Mouse (Mus musculus) common myeloid progenitor, adult 5-6 weeks (primary cell): ENCODE data around the gene Ctdspl. TPM values are rescaled to one million over a fixed set of nuclear protein-coding genes. Genes with fewer than 3 reads are reported as not detected.
A peak's percentile ranks its signal among the peaks of the same experiment; 100 is the strongest.

ENCODE experiments used
- ATAC-seq: replicated peaks from 2 replicates; pipeline ENCODE4 v1.8.0; 2016; ENCODE audit warnings: low read depth, mild to moderate bottlenecking, moderate TSS enrichment, inconsistent platforms; ENCODE audit not compliant: poor library complexity, severe bottlenecking
- total RNA-seq: library from RNA; stranded (forward); fragments of 200-1000, 187-1606 nt; gene quantifications from 2 replicates; pipeline ENCODE4 v1.2.3, GENCODE M21; 2017

The Ctdspl gene
- total RNA-seq, 1 experiment from 2014 or later: 7.8 TPM

DNA sequence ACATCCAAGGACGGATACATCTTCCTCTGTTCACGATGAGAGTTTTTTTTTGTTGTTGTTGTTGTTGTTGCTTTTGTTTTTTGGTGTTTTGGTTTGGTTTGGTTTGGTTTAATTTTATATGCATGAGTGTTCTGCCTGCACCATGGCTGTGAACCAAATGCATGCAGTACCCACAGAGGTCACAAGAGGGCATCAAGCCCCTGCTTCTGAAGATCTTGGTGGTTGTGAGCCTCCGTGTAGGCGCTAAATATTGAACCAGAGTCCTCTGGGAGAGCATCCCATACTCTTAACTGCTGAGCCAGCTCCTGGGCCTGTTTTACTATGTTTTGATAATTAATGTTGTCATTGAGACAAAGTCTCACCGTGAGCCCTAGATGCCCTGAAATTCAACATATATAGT is 11.0 kb upstream of the Ctdspl start:
- ATAC-seq: peak; percentile 43

DNA sequence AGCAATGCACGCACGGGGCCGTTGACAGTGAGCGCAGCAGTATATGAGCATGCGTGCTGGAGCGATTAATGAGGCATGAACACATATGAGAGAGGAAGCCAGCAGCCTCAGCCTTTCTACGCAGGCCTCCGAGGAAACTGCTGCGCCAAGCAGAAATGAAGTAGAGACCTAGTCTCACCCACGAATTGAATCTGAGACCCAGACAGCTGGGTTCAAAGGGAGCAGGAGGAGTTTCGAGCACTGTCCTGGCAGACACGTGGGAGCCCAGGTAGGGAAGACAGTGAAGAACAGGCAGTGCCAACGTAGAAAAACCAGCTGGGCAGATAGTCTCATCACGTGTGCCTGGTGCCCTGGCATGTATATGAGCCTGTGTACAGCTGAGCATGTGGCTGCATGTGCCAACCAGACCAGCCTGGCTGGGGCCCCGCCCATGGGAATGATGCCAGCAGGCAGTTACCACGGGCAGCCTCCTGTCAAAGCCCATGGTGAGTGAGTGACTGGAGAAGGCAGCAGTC is 6.5 kb upstream of the Ctdspl start:
- ATAC-seq: peak; percentile 17; the same call in 1 of the 2 replicates

DNA sequence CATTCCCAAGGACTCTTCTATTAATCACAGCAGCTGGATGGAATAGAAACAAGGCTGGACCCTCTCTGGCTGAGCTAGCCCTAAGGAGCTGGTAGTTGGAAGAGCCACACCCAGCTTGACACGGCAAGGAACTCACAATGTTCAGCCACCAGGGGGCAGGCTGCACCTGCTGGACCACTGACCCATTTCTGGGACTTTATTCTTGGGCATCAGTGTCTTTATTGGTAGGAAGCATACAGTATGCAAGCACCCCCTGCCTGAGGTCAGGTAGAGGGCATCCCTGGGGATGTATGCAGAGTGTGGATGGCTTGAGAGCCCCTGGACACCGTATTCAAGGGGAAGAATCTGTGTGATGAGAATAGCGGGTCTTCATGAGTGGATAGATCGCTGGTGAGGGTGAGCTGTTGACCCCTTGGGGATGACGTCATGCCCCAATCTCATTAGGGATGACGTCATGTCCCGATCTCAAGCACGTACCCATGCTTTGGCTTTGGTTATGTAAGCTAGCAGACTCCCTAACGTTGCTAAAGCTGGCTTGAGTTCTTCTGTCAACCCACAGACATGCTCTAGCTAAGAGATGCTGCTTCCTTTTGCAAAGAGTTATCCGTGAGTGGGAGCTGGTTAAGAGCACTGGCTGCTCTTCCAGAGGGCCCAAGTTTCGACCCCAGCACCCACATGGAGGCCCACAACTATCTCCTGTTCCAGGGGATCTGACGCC is 5.3 kb upstream of the Ctdspl start:
- peak; percentile 50 for ATAC-seq

- peak; percentile 10; the same call in 1 of the 2 replicates for ATAC-seq
These were observed 4.3 kb upstream of the Ctdspl start for GRCm38 (mm10) chr9:118921926-118922325.

GRCm38 (mm10) chr9:118924554-118925085 is 1.6 kb upstream of the Ctdspl start:
- no peak for ATAC-seq

DNA sequence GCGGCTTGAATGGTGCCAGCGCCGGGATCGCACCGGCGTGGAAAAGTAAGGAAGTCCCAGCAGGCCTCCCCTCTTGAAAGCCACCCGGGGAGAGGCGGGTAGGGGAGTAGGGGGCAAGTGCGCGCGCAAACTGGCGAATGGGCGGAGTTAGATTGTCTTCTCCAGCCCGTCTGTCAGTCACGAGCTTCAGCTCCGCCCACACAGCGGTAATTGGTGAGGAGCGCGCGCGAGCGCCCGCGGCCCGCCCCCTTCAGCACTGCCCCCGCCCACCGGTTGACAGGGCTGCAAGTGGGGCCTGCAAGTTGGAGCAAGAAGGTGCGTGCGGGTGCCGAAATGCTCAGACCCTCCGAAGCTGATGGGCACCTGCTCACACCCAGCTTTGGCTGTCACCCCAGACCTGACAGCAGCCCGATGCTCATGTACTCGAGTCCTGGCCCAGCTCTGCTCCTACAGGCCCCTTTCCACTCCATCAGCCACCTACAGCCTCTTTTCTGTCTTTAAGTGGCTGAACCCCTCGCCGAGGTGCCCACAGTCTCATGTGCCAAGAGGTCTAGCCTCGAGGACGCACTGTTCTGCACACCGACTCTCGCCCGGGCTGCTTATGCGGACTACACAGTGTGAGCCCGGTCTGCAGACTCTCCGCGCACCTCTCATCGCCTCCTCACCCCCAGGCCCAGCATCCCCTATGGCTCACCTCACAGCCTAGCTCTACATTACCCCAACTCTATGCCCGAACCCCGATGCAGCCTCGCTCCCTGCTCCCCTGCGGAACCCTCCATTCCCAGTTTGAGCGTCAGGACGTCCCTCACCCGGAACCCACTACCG is 755 bp upstream of the Ctdspl start:
- peak; percentile 64 for ATAC-seq

DNA sequence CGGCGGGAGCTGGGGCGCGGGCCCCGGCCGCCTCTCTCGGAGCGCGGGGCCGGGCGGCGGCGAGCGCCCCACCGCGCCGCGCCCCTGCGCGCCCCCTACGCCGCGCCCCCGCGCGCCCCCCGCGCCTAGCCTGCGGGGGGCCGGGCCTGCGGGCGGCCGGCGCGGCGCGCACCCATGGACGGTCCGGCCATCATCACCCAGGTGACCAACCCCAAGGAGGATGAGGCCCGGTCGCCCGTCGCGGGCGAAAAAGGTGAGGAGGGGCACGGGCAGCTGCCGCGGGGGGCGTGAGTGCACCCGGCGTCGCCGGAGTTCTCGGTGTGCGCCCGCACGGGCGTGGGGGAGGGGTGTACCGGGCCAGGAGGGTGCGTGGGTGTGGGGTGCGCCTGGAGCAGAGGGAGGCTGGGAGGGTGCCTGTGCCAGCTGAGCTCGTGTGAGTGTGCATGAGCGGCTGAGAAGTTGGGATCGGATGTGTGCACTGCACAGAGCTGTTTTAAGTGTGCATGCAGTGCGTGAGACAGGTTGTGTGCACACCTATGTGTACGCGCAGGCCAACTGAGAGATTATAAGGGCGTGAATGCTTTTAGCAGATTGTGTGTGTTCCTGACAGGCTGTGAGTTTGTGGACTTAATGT is 552 bp downstream of the Ctdspl start:
- peak; percentile 4; the same call in 1 of the 2 replicates for ATAC-seq

DNA sequence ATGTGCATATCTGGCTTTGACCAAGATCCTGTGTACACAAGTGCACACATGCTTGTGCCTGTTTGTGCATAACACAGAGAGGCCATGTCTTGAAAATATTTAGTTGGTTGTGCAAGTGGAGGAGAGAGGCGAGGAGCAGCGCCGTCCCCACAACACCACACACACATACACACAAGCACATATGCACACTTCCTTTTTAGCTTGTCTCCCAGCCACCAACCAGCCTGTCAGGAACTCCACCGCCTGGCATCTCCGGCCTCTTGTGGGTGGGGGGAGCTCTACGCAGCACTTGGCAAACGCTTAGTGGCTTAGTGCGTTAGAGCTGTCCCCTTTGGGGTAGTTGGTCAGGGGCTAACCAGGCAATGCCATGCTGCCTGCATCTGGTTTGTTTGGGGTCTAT is 1.2 kb downstream of the Ctdspl start:
- ATAC-seq: peak; percentile 66

- ATAC-seq: 0 out of 2 replicates have a peak, but pooled peaks have one; percentile 0
These were observed 1.8 kb downstream of the Ctdspl start for GRCm38 (mm10) chr9:118928007-118928406.

DNA sequence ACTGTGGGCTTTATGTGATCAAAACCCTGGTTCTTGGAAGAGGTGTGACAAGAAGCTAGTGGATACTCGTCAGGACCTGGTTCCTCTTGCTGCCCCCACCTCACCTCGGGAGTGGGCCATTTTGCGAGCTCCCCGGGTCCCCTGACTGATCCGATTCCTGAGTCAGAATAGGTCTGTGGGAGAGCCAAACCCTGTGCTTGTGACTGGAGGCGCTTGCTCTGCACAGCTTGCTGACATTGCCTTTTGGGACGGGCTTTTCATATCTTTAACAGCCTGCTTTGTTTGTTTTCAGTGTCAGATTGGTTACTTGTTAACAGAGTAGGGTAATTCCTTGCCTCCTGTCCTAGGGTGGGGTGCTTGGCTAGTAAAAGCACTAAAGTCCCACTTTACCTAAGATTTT is 2.4 kb downstream of the Ctdspl start:
- ATAC-seq: no peak

GRCm38 (mm10) chr9:118930611-118931010 is 4.4 kb downstream of the Ctdspl start:
- no peak for ATAC-seq

DNA sequence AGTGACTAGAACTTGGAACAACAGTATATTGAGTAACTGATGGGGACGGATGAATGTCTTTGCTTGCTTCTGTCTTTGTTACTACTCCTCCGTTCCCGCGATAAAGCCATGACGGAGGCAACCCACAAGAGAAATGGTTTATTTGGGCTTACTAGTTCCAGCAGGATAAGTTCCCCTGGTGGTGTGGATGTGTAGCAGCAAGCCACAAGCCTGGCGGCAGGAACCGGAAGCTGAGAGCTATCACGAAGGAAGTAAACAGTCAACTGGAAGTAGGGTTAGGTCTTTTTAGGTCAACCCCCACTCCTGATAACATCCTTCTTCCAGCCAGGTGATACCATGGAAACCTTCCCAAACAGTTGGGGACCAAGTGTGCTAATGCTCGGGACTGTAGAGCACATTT is 7.5 kb downstream of the Ctdspl start:
- ATAC-seq: no peak

GRCm38 (mm10) chr9:118934319-118934718 is 8.1 kb downstream of the Ctdspl start:
- ATAC-seq: no peak

DNA sequence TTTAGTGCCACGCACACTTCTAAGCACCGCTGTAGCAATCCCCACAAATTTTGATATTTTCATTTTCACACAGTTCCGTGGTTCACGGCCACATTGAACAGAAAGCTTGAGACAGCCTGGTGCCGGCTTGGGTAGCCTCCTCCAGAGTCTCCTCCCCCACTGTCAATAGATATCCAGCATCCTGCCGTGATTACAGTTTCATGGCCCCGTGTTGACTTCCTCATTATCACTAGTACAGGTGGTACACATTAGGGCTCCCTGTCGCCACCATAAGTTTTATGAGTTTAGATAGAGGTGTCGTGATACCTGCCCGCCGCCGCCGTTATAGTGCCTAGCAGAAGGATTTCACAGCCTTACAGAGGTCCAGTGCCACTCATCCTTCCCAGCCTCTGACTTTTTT is 8.8 kb downstream of the Ctdspl start:
- ATAC-seq: no peak

GRCm38 (mm10) chr9:118936071-118936470 is 9.8 kb downstream of the Ctdspl start:
- no peak for ATAC-seq

GRCm38 (mm10) chr9:118937515-118937914 is 11.3 kb downstream of the Ctdspl start:
- no peak for ATAC-seq

GRCm38 (mm10) chr9:118939410-118939809 is 13.2 kb downstream of the Ctdspl start:
- ATAC-seq: no peak

- no peak for ATAC-seq
These were observed 13.6 kb downstream of the Ctdspl start for GRCm38 (mm10) chr9:118939831-118940230.

GRCm38 (mm10) chr9:118940591-118941207 is 14.4 kb downstream of the Ctdspl start:
- no peak for ATAC-seq

GRCm38 (mm10) chr9:118942030-118942429 is 15.8 kb downstream of the Ctdspl start:
- ATAC-seq: no peak
